Mouse (Mus musculus) forebrain, postnatal 0 days (tissue): Measurements from ENCODE around the gene Baiap3. TPM values are rescaled to one million over a fixed set of nuclear protein-coding genes. Genes with fewer than 3 reads are reported as not detected.

Experiments used
- ATAC-seq: fragments of 200-750 bp; cut with Nextera tagmentation; 2 replicates; pipeline ENCODE4 v1.8.0; 2017; ENCODE audit warnings: mild to moderate bottlenecking, moderate library complexity
- DNase-seq: peaks from one replicate; pipeline ENCODE4 v3.0.0-alpha.2; 2015
- H3K27ac ChIP-seq: fragments of 300-500 bp; sonication (generic); 2 replicates; pipeline ENCODE4 v1.5.1; 2014; ENCODE audit warnings: low read depth, mild to moderate bottlenecking, antibody characterized with exemption, low read length, moderate library complexity, mixed read lengths
- H3K27me3 ChIP-seq: fragments of 300-500 bp; sonication (generic); 2 replicates; pipeline ENCODE4 v1.6.1; 2014; ENCODE audit warnings: mild to moderate bottlenecking, low read length, mixed read lengths; ENCODE audit not compliant: insufficient read depth
- H3K36me3 ChIP-seq: fragments of 300-500 bp; sonication (generic); 2 replicates; pipeline ENCODE4 v1.6.1; 2014; ENCODE audit warnings: mild to moderate bottlenecking, moderate library complexity; ENCODE audit not compliant: insufficient read depth
- H3K4me1 ChIP-seq: fragments of 300-500 bp; sonication (generic); 2 replicates; pipeline ENCODE4 v1.6.1; 2014; ENCODE audit warnings: antibody characterized with exemption; ENCODE audit not compliant: insufficient read depth
- H3K4me2 ChIP-seq: fragments of 300-500 bp; sonication (generic); 2 replicates; pipeline ENCODE4 v1.6.1; 2014; ENCODE audit warnings: low read depth, mild to moderate bottlenecking, moderate library complexity
- H3K4me3 ChIP-seq: fragments of 300-500 bp; sonication (generic); 2 replicates; pipeline ENCODE4 v1.5.1; 2014; ENCODE audit warnings: low read depth, low read length, mixed read lengths
- H3K9ac ChIP-seq: fragments of 300-500 bp; sonication (generic); 2 replicates; pipeline ENCODE4 v1.6.1; 2014; ENCODE audit warnings: mild to moderate bottlenecking
- H3K9me3 ChIP-seq: fragments of 300-500 bp; sonication (generic); 2 replicates; pipeline ENCODE4 v1.6.1; 2016; ENCODE audit warnings: low read length
- CTCF ChIP-seq: sonication (generic); IDR thresholded peaks from 2 replicates; pipeline ENCODE4 v1.5.1; 2016; ENCODE audit warnings: antibody characterized with exemption, control low read depth, low read depth
- WGBS: fragments of 180-500 bp; shearing (Covaris S2); extraction: QIAGEN DNeasy Blood & Tissue Kit; methylation state at CpG from one replicate; pipeline ENCODE4 v1.1.7; 2014; 5-methylcytosine and 5-hydroxymethylcytosine counted together
- microRNA-seq, 2 experiments: library from miRNA; unstranded; fragments of <30 nt; microRNA quantifications; one replicate each; pipeline ENCODE4; 2016
- polyA plus RNA-seq: library from polyadenylated mRNA; unstranded; fragments of >200 nt; fragmentation: Nextera tagmentation; extraction: Ambion mirVana; gene quantifications from 2 replicates; pipeline ENCODE4 v1.2.1, GENCODE M21; 2015
- total RNA-seq: library from RNA; depleted of rRNA; stranded (reverse); fragments of >200 nt; gene quantifications from 2 replicates; pipeline ENCODE4 v1.2.3, GENCODE M21; 2014; rRNA removed

The Baiap3 gene
- total and polyA plus RNA-seq, 2 experiments from 2014 or later, result 16.2 to 70.8 TPM

GRCm38 (mm10) chr17:25210680-25211466, 45.3 kb downstream of the Baiap3 start:
- H3K4me2 ChIP-seq, result no peak overlapping the region
- H3K9me3 ChIP-seq, result no peaks in the 10 kb centered on the region
- no peak overlapping the region for H3K9ac ChIP-seq
- ATAC-seq (no peak), DNase-seq (no peak)
- H3K27ac ChIP-seq, result no peak overlapping the region
- WGBS, result 75% methylated on average over 15 of the region's 15 CpGs
- H3K4me1 ChIP-seq, result no peaks in the 10 kb centered on the region
- H3K36me3 ChIP-seq, result peaks cover 86% of the 10 kb centered on the region
- TF ChIP-seq CTCF, result no peak
- H3K27me3 ChIP-seq, result no peaks in the 10 kb centered on the region
- H3K4me3 ChIP-seq, result no peak overlapping the region

- ATAC-seq (no peak), DNase-seq (no peak)
- Histone ChIP-seq H3K36me3 (peaks cover 87% of the 10 kb centered on the region), H3K27me3 (no peaks in the 10 kb centered on the region), H3K9me3 (no peaks in the 10 kb centered on the region), H3K4me2 (no peak overlapping the region), H3K4me1 (no peaks in the 10 kb centered on the region), H3K4me3 (no peak overlapping the region), H3K9ac (no peak overlapping the region), H3K27ac (no peak overlapping the region)
- WGBS, result 92% methylated on average over 4 of the region's 4 CpGs
- TF ChIP-seq CTCF, result no peak
These were observed 46.2 kb downstream of the Baiap3 start for GRCm38 (mm10) chr17:25210006-25210405.

- 93% methylated on average over 4 of the region's 4 CpGs for WGBS
- H3K9me3 ChIP-seq, result no peaks in the 10 kb centered on the region
- no peak for ATAC-seq
- peaks cover 61% of the 10 kb centered on the region for H3K36me3 ChIP-seq
- H3K9ac ChIP-seq, result no peak overlapping the region
- no peak overlapping the region for H3K4me3 ChIP-seq
- H3K27me3 ChIP-seq, result no peaks in the 10 kb centered on the region
- DNase-seq, result no peak
- H3K4me1 ChIP-seq, result no peaks in the 10 kb centered on the region
- no peak for TF ChIP-seq CTCF
- H3K4me2 ChIP-seq, result no peak overlapping the region
- no peak overlapping the region for H3K27ac ChIP-seq
These were observed 53.8 kb downstream of the Baiap3 start for GRCm38 (mm10) chr17:25202401-25202800.

Small RNA genes within 50 kb of the gene (microRNA-seq; reads per million reads assigned to microRNA genes)
- 17.8 to 44.5 reads per million in 2 experiments for gene Mir3547

Other genes with a start within 250 kb of the Baiap3 start
- gene Cramp1l, start 240.6 kb downstream of the Baiap3 start, total RNA-seq, result 16.2 and 21.5 TPM in 2 replicates
- gene Cramp1l, start 240.6 kb downstream of the Baiap3 start, polyA plus RNA-seq, result 1.9 and 2.9 TPM in 2 replicates
- gene Ift140, start 240.3 kb downstream of the Baiap3 start, total RNA-seq, result 31.8 and 37.7 TPM in 2 replicates
- gene Ift140, start 240.3 kb downstream of the Baiap3 start, polyA plus RNA-seq, result 11.6 and 15.2 TPM in 2 replicates
- gene Tmem204, start 172.8 kb downstream of the Baiap3 start, total RNA-seq, result 9.0 and 11.9 TPM in 2 replicates
- gene Tmem204, start 172.8 kb downstream of the Baiap3 start, polyA plus RNA-seq, result 10.3 and 10.6 TPM in 2 replicates
- gene Telo2, start 140.4 kb downstream of the Baiap3 start, total RNA-seq, result 51.9 and 92.2 TPM in 2 replicates
- gene Telo2, start 140.4 kb downstream of the Baiap3 start, polyA plus RNA-seq, result 32.4 and 35.6 TPM in 2 replicates
- gene Ptx4, start 135.6 kb downstream of the Baiap3 start, total RNA-seq, result 1.2 TPM in 1 of 2 replicates, not detected in the other
- 0.20 and 0.54 TPM in 2 replicates for gene Ptx4, start 135.6 kb downstream of the Baiap3 start, polyA plus RNA-seq
- gene Clcn7, start 123.0 kb downstream of the Baiap3 start, total RNA-seq, result 29.2 and 33.1 TPM in 2 replicates
- 14.8 and 19.0 TPM in 2 replicates for gene Clcn7, start 123.0 kb downstream of the Baiap3 start, polyA plus RNA-seq
- gene Ccdc154, start 93.9 kb downstream of the Baiap3 start, total RNA-seq, result 0.05 TPM in 1 of 2 replicates, not detected in the other
- gene Ccdc154, start 93.9 kb downstream of the Baiap3 start, polyA plus RNA-seq, result not detected in 2 replicates
- not detected in 2 replicates for gene Gm38655, start 80.9 kb downstream of the Baiap3 start, total RNA-seq
- gene Gm38655, start 80.9 kb downstream of the Baiap3 start, polyA plus RNA-seq, result not detected in 2 replicates
- 23.7 and 24.2 TPM in 2 replicates for gene BC003965, start 71.8 kb downstream of the Baiap3 start, total RNA-seq
- gene BC003965, start 71.8 kb downstream of the Baiap3 start, polyA plus RNA-seq, result 30.8 and 32.8 TPM in 2 replicates
- 21.6 and 22.8 TPM in 2 replicates for gene Unkl, start 68.0 kb downstream of the Baiap3 start, total RNA-seq
- 7.6 and 11.6 TPM in 2 replicates for gene Unkl, start 68.0 kb downstream of the Baiap3 start, polyA plus RNA-seq
- gene Gnptg, start 16.2 kb downstream of the Baiap3 start, total RNA-seq, result 91.3 and 109 TPM in 2 replicates
- gene Gnptg, start 16.2 kb downstream of the Baiap3 start, polyA plus RNA-seq, result 119 and 121 TPM in 2 replicates
- gene Tsr3, start 16.2 kb downstream of the Baiap3 start, total RNA-seq, result 56.6 and 62.0 TPM in 2 replicates
- 70.0 and 78.6 TPM in 2 replicates for gene Tsr3, start 16.2 kb downstream of the Baiap3 start, polyA plus RNA-seq
- 508 and 550 TPM in 2 replicates for gene Ube2i, start 18.3 kb upstream of the Baiap3 start, total RNA-seq
- 439 and 486 TPM in 2 replicates for gene Ube2i, start 18.3 kb upstream of the Baiap3 start, polyA plus RNA-seq
- gene Prss34, start 42.0 kb upstream of the Baiap3 start, total RNA-seq, result not detected in 2 replicates
- not detected in 2 replicates for gene Prss34, start 42.0 kb upstream of the Baiap3 start, polyA plus RNA-seq
- not detected in 2 replicates for gene Prss28, start 52.3 kb upstream of the Baiap3 start, total RNA-seq
- gene Prss28, start 52.3 kb upstream of the Baiap3 start, polyA plus RNA-seq, result not detected in 2 replicates
- gene Prss29, start 62.3 kb upstream of the Baiap3 start, total RNA-seq, result not detected in 2 replicates
- gene Prss29, start 62.3 kb upstream of the Baiap3 start, polyA plus RNA-seq, result not detected in 2 replicates
- not detected in 2 replicates for gene Tpsab1, start 89.2 kb upstream of the Baiap3 start, total RNA-seq
- gene Tpsab1, start 89.2 kb upstream of the Baiap3 start, polyA plus RNA-seq, result 0.13 TPM in 1 of 2 replicates, not detected in the other
- 0.33 and 1.4 TPM in 2 replicates for gene Tpsb2, start 109.9 kb upstream of the Baiap3 start, total RNA-seq
- 3.8 and 4.2 TPM in 2 replicates for gene Tpsb2, start 109.9 kb upstream of the Baiap3 start, polyA plus RNA-seq
- gene Tpsg1, start 112.9 kb upstream of the Baiap3 start, total RNA-seq, result not detected in 2 replicates
- 0.92 and 1.2 TPM in 2 replicates for gene Tpsg1, start 112.9 kb upstream of the Baiap3 start, polyA plus RNA-seq
- 101 and 149 TPM in 2 replicates for gene Cacna1h, start 177.4 kb upstream of the Baiap3 start, total RNA-seq
- gene Cacna1h, start 177.4 kb upstream of the Baiap3 start, polyA plus RNA-seq, result 6.2 and 8.1 TPM in 2 replicates
- 3.3 and 4.8 TPM in 2 replicates for gene Tekt4, start 198.3 kb upstream of the Baiap3 start, total RNA-seq
- gene Tekt4, start 198.3 kb upstream of the Baiap3 start, polyA plus RNA-seq, result 2.5 and 2.9 TPM in 2 replicates
- 1.0 and 2.0 TPM in 2 replicates for gene Sstr5, start 240.9 kb upstream of the Baiap3 start, total RNA-seq
- 0.64 and 0.94 TPM in 2 replicates for gene Sstr5, start 240.9 kb upstream of the Baiap3 start, polyA plus RNA-seq